Mouse (Mus musculus) gastrocnemius, postnatal 14 days (tissue): ENCODE measurements at regions not wholly inside any gene's neighbourhood (a gene's known extent, or its start where the extent isn't known, plus 50 kb on each side); places are given as distances from the start of the nearest gene placed in this dataset.

Experiments used
- DNase-seq: peaks from one replicate; pipeline ENCODE4 v3.0.0; 2021; ENCODE audit warnings: mixed read lengths
- intact Hi-C: fragments of 180-260 bp; cut with DNase I; formaldehyde crosslinking; loops from one replicate; pipeline ENCODE4 v1.15.1; 2025; ENCODE audit warnings: low total_unique reads

GRCm38 (mm10) chr12:28237041-28237440, 315.2 kb downstream of the Dcdc2c start:
- no peak for DNase-seq
- intact Hi-C loops = no loop called here

GRCm38 (mm10) chr12:28202847-28203246, 349.4 kb downstream of the Dcdc2c start:
- intact Hi-C loops = no loop called here
- DNase-seq = no peak

- intact Hi-C loops = no loop called here
Measured at GRCm38 (mm10) chr12:28186695-28187094, 365.5 kb downstream of the Dcdc2c start.

GRCm38 (mm10) chr12:28181265-28181664, 370.9 kb downstream of the Dcdc2c start:
- no peak for DNase-seq
- intact Hi-C loops = no loop called here

More at GRCm38 (mm10) chr12:28186695-28187094, 365.5 kb downstream of the Dcdc2c start:
- DNase-seq = no peak

GRCm38 (mm10) chr12:28176016-28176415, 376.2 kb downstream of the Dcdc2c start:
- no peak for DNase-seq
- intact Hi-C loops = no loop called here

- intact Hi-C loops = no loop called here
- DNase-seq = no peak
Measured at GRCm38 (mm10) chr12:28174078-28174477, 378.1 kb downstream of the Dcdc2c start.

- intact Hi-C loops = no loop called here
Measured at GRCm38 (mm10) chr12:28158786-28159185, 393.4 kb downstream of the Dcdc2c start.

GRCm38 (mm10) chr12:28150759-28151158, 401.4 kb downstream of the Dcdc2c start:
- intact Hi-C loops = no loop called here
- no peak for DNase-seq

More at GRCm38 (mm10) chr12:28158786-28159185, 393.4 kb downstream of the Dcdc2c start:
- no peak for DNase-seq

GRCm38 (mm10) chr12:28135810-28136592, 416.2 kb downstream of the Dcdc2c start:
- no peak for DNase-seq
- intact Hi-C loops = no loop called here

- DNase-seq = no peak
- intact Hi-C loops = no loop called here
Measured at GRCm38 (mm10) chr12:28122766-28123165, 429.4 kb downstream of the Dcdc2c start.

GRCm38 (mm10) chr12:28120106-28120505, 432.1 kb downstream of the Dcdc2c start:
- no peak for DNase-seq
- intact Hi-C loops = no loop called here

- intact Hi-C loops = no loop called here
- DNase-seq = no peak
Measured at GRCm38 (mm10) chr12:28090673-28091072, 461.5 kb downstream of the Dcdc2c start.

- intact Hi-C loops = no loop called here
- no peak for DNase-seq
Measured at GRCm38 (mm10) chr12:28085460-28085859, 466.7 kb downstream of the Dcdc2c start.

- no peak for DNase-seq
- intact Hi-C loops = no loop called here
Measured at GRCm38 (mm10) chr12:28076606-28077005, 475.6 kb downstream of the Dcdc2c start.

GRCm38 (mm10) chr12:28068584-28068983, 483.6 kb downstream of the Dcdc2c start:
- intact Hi-C loops = no loop called here
- DNase-seq = no peak

- no peak for DNase-seq
- intact Hi-C loops = no loop called here
Measured at GRCm38 (mm10) chr12:28060281-28060680, 491.9 kb downstream of the Dcdc2c start.

- intact Hi-C loops = no loop called here
Measured at GRCm38 (mm10) chr12:28055518-28056280, 496.5 kb downstream of the Dcdc2c start.

GRCm38 (mm10) chr12:28054444-28054843, 497.8 kb downstream of the Dcdc2c start:
- intact Hi-C loops = no loop called here
- no peak for DNase-seq

More at GRCm38 (mm10) chr12:28055518-28056280, 496.5 kb downstream of the Dcdc2c start:
- no peak for DNase-seq

GRCm38 (mm10) chr12:28047989-28048388, 504.2 kb downstream of the Dcdc2c start:
- no peak for DNase-seq
- intact Hi-C loops = no loop called here

GRCm38 (mm10) chr12:28038161-28038911, 513.9 kb downstream of the Dcdc2c start:
- intact Hi-C loops = no loop called here
- no peak for DNase-seq
